In genomic region chr8:91390369-91391020, GRCm38 (mm10) we compare ENCODE assay signal across 15 mouse cellular contexts.
DNase-seq lines count a peak whose midpoint lies in the region; ATAC-seq and TF ChIP-seq lines count a peak whose summit lies in the region.
"Had no signal": no experiment of that assay in that cellular context is flagged by ENCODE, and none has a peak within 500 bp of the region (broad histone marks: within the 10 kb centered on the region; RNA-seq: fewer than 3 reads in every experiment).

No protein-coding gene starts in this region.

- peaks cover 21% of the 10 kb centered on the region for H3K4me1 ChIP-seq in kidney, adult 2 months (ENCODE audit: control insufficient read depth, insufficient read depth, low read length)

- peak overlapping the region; percentile 1; the same call in 1 of the 2 replicates for H3K4me3 ChIP-seq in kidney, adult 2 months (ENCODE audit: insufficient read depth, low read depth, low read length)
- H3K4me3 ChIP-seq: heart, embryonic 10.5 days; hindbrain, embryonic 10.5 days; left cerebral cortex, adult 2 months; liver, embryonic 13.5 days; midbrain, embryonic 10.5 days had no signal

- H3K27me3 ChIP-seq in kidney, adult 2 months (replicated peaks; ENCODE audit: control insufficient read depth, insufficient read depth, low read length) = no peaks in the 10 kb centered on the region
- H3K27me3 ChIP-seq: liver, embryonic 13.5 days had no signal

- no peak for TF ChIP-seq POLR2A in kidney, adult 2 months (IDR thresholded peaks at IDR 0.05; ENCODE audit: low read depth, low read length)

- peak overlapping the region; percentile 98 for H3K27ac ChIP-seq in kidney, adult 2 months (ENCODE audit: insufficient read depth, low read depth, low read length)
- H3K27ac ChIP-seq: heart, embryonic 10.5 days; hindbrain, embryonic 10.5 days; left cerebral cortex, adult 2 months; liver, embryonic 13.5 days; midbrain, embryonic 10.5 days had no signal

- no peaks in the 10 kb centered on the region for H3K36me3 ChIP-seq in kidney, adult 2 months (ENCODE audit: control insufficient read depth, insufficient read depth, low read length)
- H3K36me3 ChIP-seq: heart, embryonic 10.5 days; hindbrain, embryonic 10.5 days; liver, embryonic 13.5 days; midbrain, embryonic 10.5 days had no signal

- ATAC-seq in granulocyte monocyte progenitor cell, adult 5-6 weeks (replicated peaks; ENCODE audit: poor library complexity, severe bottlenecking) = peak; percentile 86
- ATAC-seq in inflammation-experienced regulatory T-cells, adult 6 months = no peak

- no peak for TF ChIP-seq CTCF in kidney, adult 2 months (conservative IDR thresholded peaks at IDR 0.05; ENCODE audit: insufficient read depth, insufficient read length, low read depth, low read length)

- DNase-seq in cerebellum, adult 18-20 months = peak; percentile 19 to 28
- DNase-seq in cerebellum, postnatal 36 days = no peak
- DNase-seq in kidney, adult 2 months = peak; percentile 75
- DNase-seq in kidney, adult 18-20 months = no peak
- peak; percentile 40 for DNase-seq in 416B (ENCODE audit: low read depth)
- no peak for DNase-seq in T-cell, adult 2 months (ENCODE audit: low spot score)
- DNase-seq: B cell, adult 2 months; liver, embryonic 13.5 days; thymus, postnatal 36 days had no signal

- WGBS in kidney, adult 2 months = 54% methylated on average over 9 of the region's 9 CpGs

Comparison
In these comparisons a context has a peak if more than half of its experiments do, and no peak if none do; other contexts are left out.
1. DNase-seq: peak in cerebellum, adult 18-20 months (2 of 2), kidney, adult 2 months (single experiment) and 416B (single experiment); none in cerebellum, postnatal 36 days (0 of 2), kidney, adult 18-20 months (single experiment) and T-cell, adult 2 months (single experiment).